Mouse (Mus musculus) cerebellum, adult 9-10 months (tissue): ENCODE measurements around the gene Nudc.

ENCODE experiments used
- DNase-seq: peaks from one replicate; pipeline ENCODE4 v3.0.0; 2022

Nudc gene

GRCm38 (mm10) chr4:133545272-133546231 is at the start of gene Nudc:
Nudc (minus strand) TSS chr4:133545996.
- peak; percentile 97 for DNase-seq

GRCm38 (mm10) chr4:133595538-133595937 is 49.7 kb upstream of the Nudc start:
- no peak for DNase-seq

GRCm38 (mm10) chr4:133592570-133592969 is 46.8 kb upstream of the Nudc start:
- peak; percentile 68 for DNase-seq

GRCm38 (mm10) chr4:133584059-133584951 is 38.5 kb upstream of the Nudc start, which contains the start of gene Gpn2:
Gpn2 (plus strand) TSS chr4:133584362.
- peak; percentile 72 for DNase-seq

GRCm38 (mm10) chr4:133583690-133584058 is 37.9 kb upstream of the Nudc start:
- DNase-seq = no peak

GRCm38 (mm10) chr4:133577983-133578382 is 32.2 kb upstream of the Nudc start:
- no peak for DNase-seq

GRCm38 (mm10) chr4:133574843-133575202 is 29.0 kb upstream of the Nudc start:
- DNase-seq = no peak

GRCm38 (mm10) chr4:133574070-133574842 is 28.5 kb upstream of the Nudc start, which contains the start of gene Gpatch3:
Gpatch3 (plus strand) TSS chr4:133574745.
- DNase-seq = peak; percentile 91

- DNase-seq = no peak
These were observed 24.3 kb upstream of the Nudc start for GRCm38 (mm10) chr4:133570066-133570466.

GRCm38 (mm10) chr4:133569291-133570065 is 23.7 kb upstream of the Nudc start:
- no peak for DNase-seq

- DNase-seq = no peak
These were observed 21.5 kb upstream of the Nudc start for GRCm38 (mm10) chr4:133567251-133567650.

- peak; percentile 89 for DNase-seq
These were observed 17.4 kb upstream of the Nudc start for GRCm38 (mm10) chr4:133563123-133563571.

GRCm38 (mm10) chr4:133561622-133562021 is 15.8 kb upstream of the Nudc start:
- no peak for DNase-seq

- no peak for DNase-seq
These were observed 14.1 kb upstream of the Nudc start for GRCm38 (mm10) chr4:133559846-133560245.

GRCm38 (mm10) chr4:133557041-133557717 is 11.4 kb upstream of the Nudc start:
- no peak for DNase-seq

- DNase-seq = no peak
These were observed 7.9 kb upstream of the Nudc start for GRCm38 (mm10) chr4:133553448-133554330.

- no peak for DNase-seq
These were observed 7.1 kb upstream of the Nudc start, which contains the start of gene Nr0b2 for GRCm38 (mm10) chr4:133552768-133553447. Nr0b2 (plus strand) TSS chr4:133553376.

- DNase-seq = no peak
These were observed 6.2 kb upstream of the Nudc start for GRCm38 (mm10) chr4:133552029-133552428.

- DNase-seq = no peak
These were observed 9.1 kb downstream of the Nudc start for GRCm38 (mm10) chr4:133536652-133537051.
